Mouse (Mus musculus) cortical plate, adult 2 months (tissue): Measurements from ENCODE around the gene Iqce. TPM values are rescaled to one million over a fixed set of nuclear protein-coding genes. Genes with fewer than 3 reads are reported as not detected.

Experiments
- H3K27ac ChIP-seq: fragments of 200-500 bp; 2 replicates; pipeline ENCODE4 v1.5.1; 2012; ENCODE audit warnings: low read length, control low read depth, inconsistent platforms; ENCODE audit not compliant: insufficient read depth
- H3K4me1 ChIP-seq: fragments of 200-500 bp; 2 replicates; pipeline ENCODE4 v1.6.1; 2011; ENCODE audit warnings: low read length; ENCODE audit not compliant: control insufficient read depth, insufficient read depth
- H3K4me3 ChIP-seq: fragments of 200-500 bp; 2 replicates; pipeline ENCODE4 v1.5.1; 2011; ENCODE audit warnings: mild to moderate bottlenecking, low read length, control low read depth; ENCODE audit not compliant: insufficient read depth
- CTCF ChIP-seq: fragments of 200-500 bp; IDR thresholded peaks from 2 replicates; pipeline ENCODE4 v1.5.1; 2011; ENCODE audit warnings: mild to moderate bottlenecking, control low read depth, low read length; ENCODE audit not compliant: insufficient read depth; ENCODE audit errors: extremely low read depth
- POLR2A ChIP-seq: fragments of 200-500 bp; IDR thresholded peaks from 2 replicates; pipeline ENCODE4 v1.6.1; 2011; ENCODE audit warnings: mild to moderate bottlenecking, low read length, control low read depth; ENCODE audit not compliant: insufficient read depth; ENCODE audit errors: extremely low read depth
- polyA plus RNA-seq: library from polyadenylated mRNA; depleted of rRNA; stranded (reverse); fragments of >200 nt; gene quantifications from 2 replicates; pipeline ENCODE4 v1.2.3, GENCODE M21; 2012; rRNA removed

Iqce gene
- polyA plus RNA-seq, 1 experiment = 57.9 TPM

DNA sequence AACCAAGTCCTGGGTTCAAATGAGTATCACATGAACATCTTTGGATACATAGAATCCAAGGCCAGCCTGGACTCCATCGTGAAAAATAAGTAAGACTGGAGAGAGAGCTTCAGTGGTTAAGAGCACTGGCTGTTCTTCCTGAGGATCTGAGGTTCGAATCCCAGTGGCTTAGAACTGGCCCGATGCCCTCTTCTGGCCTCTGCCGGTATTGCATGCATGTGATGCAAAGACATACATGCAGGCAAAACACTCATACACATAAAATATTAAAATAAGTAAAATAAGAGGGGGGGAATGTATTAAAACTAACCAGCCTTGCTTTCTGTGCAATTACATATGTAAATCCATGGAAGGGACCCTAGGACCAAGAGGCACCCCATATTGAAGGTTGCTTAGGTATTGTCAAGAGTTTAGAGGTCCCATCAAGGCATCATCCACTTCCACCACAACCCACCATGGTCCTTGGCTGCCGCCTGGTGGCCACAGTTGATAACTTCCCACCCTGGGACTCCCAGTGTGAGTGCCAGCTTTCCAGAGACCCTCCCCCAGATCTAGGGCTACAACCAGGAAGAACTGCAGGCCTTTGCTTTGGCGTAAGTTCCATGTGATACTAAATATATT, 82.9 kb downstream of the Iqce start:
- Histone ChIP-seq H3K4me3 (no peak overlapping the region), H3K4me1 (no peaks in the 10 kb centered on the region), H3K27ac (no peak overlapping the region)
- TF ChIP-seq POLR2A (no peak), CTCF (peak; percentile 85)

DNA sequence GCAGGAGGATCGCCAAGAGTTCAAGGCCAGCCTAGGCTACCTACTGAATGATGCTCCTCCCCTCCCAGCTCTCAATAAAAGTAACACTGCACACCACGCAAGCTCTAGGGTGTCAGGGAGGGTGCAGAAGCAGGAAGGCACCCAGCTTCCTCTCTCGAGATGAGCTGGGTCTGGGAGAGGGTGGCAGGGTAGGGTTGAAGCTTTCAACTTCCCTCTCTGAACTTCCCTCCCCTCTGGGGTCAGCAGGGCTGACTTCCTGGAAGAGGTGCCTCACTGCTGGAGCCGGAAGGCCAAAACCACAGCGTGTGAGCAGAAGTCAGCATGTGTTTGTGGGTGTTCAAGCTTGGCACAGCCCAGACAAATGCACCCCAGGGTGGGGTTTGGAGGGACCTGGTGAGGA, 84.5 kb downstream of the Iqce start:
- no peak overlapping the region for H3K4me3 ChIP-seq
- no peak overlapping the region for H3K27ac ChIP-seq
- TF ChIP-seq CTCF = no peak
- TF ChIP-seq POLR2A = no peak
- no peaks in the 10 kb centered on the region for H3K4me1 ChIP-seq

DNA sequence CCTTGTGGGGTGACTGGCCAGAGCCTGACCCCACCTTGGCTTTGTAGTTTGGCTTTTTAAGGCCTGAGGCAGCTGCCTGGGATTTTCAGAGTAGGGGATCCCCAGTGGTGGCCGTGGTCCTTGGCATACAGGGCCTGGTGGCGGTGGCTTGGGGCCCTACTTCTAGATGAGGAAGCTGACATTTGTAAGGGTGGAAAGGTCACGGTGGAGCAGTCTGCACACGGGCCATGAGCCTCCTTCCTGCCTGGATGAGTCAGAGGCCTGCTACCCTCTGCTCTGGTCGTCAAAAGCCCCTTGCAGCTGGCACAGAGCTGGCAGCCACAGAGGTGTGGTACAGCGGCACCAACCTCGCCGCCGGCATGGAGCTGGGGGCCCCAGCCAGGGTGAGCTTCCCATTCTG, 85.5 kb downstream of the Iqce start:
- H3K27ac ChIP-seq = peak overlapping the region; percentile 17; the same call in 1 of the 2 replicates
- TF ChIP-seq CTCF (no peak), POLR2A (no peak)
- H3K4me3 ChIP-seq = no peak overlapping the region
- no peaks in the 10 kb centered on the region for H3K4me1 ChIP-seq

DNA sequence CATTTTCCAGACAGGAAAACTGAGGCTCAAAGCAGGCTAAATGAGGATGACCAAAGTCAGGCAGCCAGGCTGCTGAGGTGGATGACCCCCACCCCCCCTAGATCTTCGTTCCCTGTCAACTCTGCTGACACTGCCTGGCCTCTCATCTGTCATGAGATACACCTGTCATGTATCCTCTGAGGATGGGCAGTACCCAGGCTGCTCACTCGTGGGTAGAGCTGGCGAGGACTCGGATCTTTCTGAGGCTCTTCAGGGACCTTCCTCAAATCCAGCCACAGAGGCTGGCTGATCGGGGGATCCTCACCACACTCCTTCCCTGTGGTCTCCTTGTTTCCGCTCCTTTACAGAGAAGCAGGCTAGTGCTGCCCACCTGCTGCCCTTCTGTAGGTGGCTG, 86.1 kb downstream of the Iqce start:
- Histone ChIP-seq H3K27ac (no peak overlapping the region), H3K4me1 (no peaks in the 10 kb centered on the region), H3K4me3 (no peak overlapping the region)
- no peak for TF ChIP-seq CTCF
- TF ChIP-seq POLR2A = no peak

DNA sequence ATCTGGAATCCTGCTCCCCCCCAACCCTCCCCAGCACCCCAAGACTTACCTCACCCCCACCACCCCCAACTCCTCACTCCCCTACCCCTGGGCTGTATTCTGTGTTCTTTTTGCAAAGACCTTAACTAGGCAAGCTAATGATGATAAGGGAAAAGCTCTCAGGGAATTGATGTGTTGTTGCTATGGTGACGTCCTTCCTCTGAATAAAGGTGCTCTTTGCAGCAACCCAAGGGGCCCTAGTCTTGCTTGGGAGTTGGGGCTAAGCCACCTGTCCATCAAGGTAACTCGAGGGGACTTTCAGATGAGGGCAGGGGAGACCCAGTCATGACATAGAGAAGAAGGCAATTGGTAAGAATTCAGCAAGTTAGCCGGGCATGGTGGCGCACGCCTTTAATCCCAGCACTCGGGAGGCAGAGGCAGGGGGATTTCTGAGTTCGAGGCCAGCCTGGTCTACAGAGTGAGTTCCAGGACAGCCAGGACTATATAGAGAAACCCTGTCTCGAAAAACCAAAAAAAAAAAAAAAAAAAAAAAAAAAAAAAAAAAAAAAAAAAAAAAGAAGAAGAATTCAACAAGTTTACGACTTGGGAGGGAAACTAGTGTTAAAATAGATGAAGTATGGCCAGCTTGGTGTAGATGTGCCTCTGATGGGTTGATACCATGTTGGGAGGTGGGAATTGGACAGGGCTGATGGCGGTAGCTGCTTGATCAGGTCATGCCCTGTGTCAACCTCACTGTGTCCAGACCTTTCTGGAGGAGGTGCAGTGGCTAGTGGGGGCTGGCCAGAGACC, 86.7 kb downstream of the Iqce start:
- Histone ChIP-seq H3K27ac (no peak overlapping the region), H3K4me1 (no peaks in the 10 kb centered on the region), H3K4me3 (no peak overlapping the region)
- TF ChIP-seq CTCF (no peak), POLR2A (no peak)

DNA sequence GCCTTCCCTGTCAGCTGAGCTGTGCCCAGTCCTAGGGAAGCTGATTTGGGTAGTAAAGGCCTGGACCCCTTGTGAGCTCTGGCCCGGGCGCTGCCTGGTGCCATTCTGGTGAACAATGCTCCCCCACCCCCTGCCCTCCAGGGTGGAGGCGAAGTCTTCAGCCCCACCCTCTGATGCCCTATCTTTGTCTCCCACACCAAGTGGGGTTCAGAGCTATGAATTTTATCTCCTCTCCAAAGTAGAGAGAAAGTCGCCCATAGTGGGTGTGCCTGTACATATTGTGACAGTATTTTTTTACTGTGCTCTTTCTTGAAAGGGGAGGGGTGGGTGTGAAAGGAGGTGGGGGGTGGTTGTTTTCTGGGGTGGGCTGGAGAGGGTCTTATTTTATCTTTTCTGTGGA, 87.3 kb downstream of the Iqce start:
- no peak for TF ChIP-seq CTCF
- no peak for TF ChIP-seq POLR2A
- Histone ChIP-seq H3K27ac (no peak overlapping the region), H3K4me3 (no peak overlapping the region), H3K4me1 (no peaks in the 10 kb centered on the region)

DNA sequence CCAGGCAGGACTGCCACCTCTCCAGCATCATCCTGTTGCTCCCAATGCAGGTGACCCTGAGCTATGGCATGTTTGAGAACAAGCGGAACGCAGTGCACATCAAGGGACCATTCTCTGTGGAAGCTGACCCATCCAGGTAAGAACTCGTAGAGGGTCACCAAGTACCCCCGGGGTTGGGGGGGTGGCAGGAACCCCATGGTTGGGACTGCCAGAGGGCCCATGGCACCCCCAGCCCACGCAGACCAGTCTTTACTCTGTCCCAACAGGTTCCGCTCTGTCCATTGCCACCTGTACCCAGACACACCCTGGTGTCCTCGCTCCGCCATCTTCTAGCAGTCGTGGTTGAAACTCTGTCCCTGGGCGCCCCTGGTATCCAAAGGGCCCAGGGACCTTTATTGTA, 88.0 kb downstream of the Iqce start:
- no peak for TF ChIP-seq CTCF
- H3K27ac ChIP-seq = no peak overlapping the region
- H3K4me3 ChIP-seq = no peak overlapping the region
- no peaks in the 10 kb centered on the region for H3K4me1 ChIP-seq

DNA sequence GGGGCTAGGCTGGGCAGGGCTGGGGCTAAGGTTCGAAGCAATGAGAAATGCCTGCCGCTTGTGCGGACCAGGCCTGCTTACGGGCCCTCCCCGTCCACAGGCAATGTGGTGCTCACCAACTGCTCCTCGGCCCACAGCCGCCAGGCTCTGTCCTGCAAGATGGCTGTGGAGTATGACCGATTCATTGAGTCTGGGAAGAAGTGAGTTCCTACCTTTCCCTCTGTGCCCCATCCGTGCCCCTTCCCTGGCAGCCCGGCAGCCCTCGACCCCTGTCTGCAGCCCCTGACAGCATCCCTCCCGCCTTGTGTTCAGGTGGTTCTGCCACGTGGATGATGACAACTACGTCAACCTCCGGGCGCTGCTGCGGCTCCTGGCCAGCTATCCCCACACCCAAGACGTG, 90.0 kb downstream of the Iqce start:
- Histone ChIP-seq H3K4me1 (no peaks in the 10 kb centered on the region), H3K27ac (no peak overlapping the region), H3K4me3 (no peak overlapping the region)
- TF ChIP-seq CTCF (no peak), POLR2A (no peak)

Other genes starting within 250 kb of the Iqce start
- 18.3 and 19.3 TPM in 2 replicates for gene Chst12, start 196.8 kb downstream of the Iqce start, polyA plus RNA-seq
- 0.26 and 1.4 TPM in 2 replicates for gene Grifin, start 137.3 kb downstream of the Iqce start, polyA plus RNA-seq
- 35.1 and 37.0 TPM in 2 replicates for gene Lfng, start 95.1 kb downstream of the Iqce start, polyA plus RNA-seq
- 114 and 119 TPM in 2 replicates for gene Ttyh3, start 53.3 kb downstream of the Iqce start, polyA plus RNA-seq
- 25.2 and 25.5 TPM in 2 replicates for gene Brat1, start 2.6 kb upstream of the Iqce start, polyA plus RNA-seq
- 8.3 and 9.3 TPM in 2 replicates for gene Amz1, start 21.7 kb upstream of the Iqce start, polyA plus RNA-seq
- 90.0 and 94.4 TPM in 2 replicates for gene Gna12, start 128.1 kb upstream of the Iqce start, polyA plus RNA-seq